Mouse (Mus musculus) spleen, postnatal 4 days (tissue): ENCODE measurements around the gene Prkd2.
A peak's percentile ranks its signal among the peaks of the same experiment; 100 is the strongest.

Source experiments
- DNase-seq, 2 experiments: peaks; one replicate each; pipeline ENCODE4 v3.0.0; 2022; ENCODE audit warnings: low spot score in 2 of 2

The Prkd2 gene

GRCm38 (mm10) chr7:16893612-16894011 lies 50.9 kb downstream of the Prkd2 start:
- no peak for DNase-seq

- DNase-seq = no peak
Measured at GRCm38 (mm10) chr7:16894279-16894678, 51.6 kb downstream of the Prkd2 start.

GRCm38 (mm10) chr7:16895000-16895399 lies 52.3 kb downstream of the Prkd2 start:
- peak; percentile 69 to 87 for DNase-seq

- DNase-seq = no peak
Measured at GRCm38 (mm10) chr7:16895511-16895910, 52.8 kb downstream of the Prkd2 start.

GRCm38 (mm10) chr7:16900526-16900925 lies 57.8 kb downstream of the Prkd2 start:
- DNase-seq = no peak

GRCm38 (mm10) chr7:16903439-16903955 lies 60.8 kb downstream of the Prkd2 start:
- DNase-seq = no peak

- no peak for DNase-seq
Measured at GRCm38 (mm10) chr7:16904120-16904675, 61.5 kb downstream of the Prkd2 start.

GRCm38 (mm10) chr7:16905491-16906021 lies 62.9 kb downstream of the Prkd2 start:
- DNase-seq = no peak

- no peak for DNase-seq
Measured at GRCm38 (mm10) chr7:16906281-16906680, 63.6 kb downstream of the Prkd2 start, which contains the start of gene Ptgir. Gene Ptgir, plus strand, starts transcription at chr7:16906490.

GRCm38 (mm10) chr7:16906889-16907559 lies 64.3 kb downstream of the Prkd2 start:
- DNase-seq = no peak

- no peak for DNase-seq
Measured at GRCm38 (mm10) chr7:16907842-16908241, 65.1 kb downstream of the Prkd2 start.

- no peak for DNase-seq
Measured at GRCm38 (mm10) chr7:16908367-16908766, 65.7 kb downstream of the Prkd2 start.

- no peak for DNase-seq
Measured at GRCm38 (mm10) chr7:16908859-16909258, 66.2 kb downstream of the Prkd2 start.

GRCm38 (mm10) chr7:16909909-16910308 lies 67.2 kb downstream of the Prkd2 start:
- DNase-seq = peak in 1 of 2 experiments; percentile 66

- DNase-seq = no peak
Measured at GRCm38 (mm10) chr7:16911904-16912303, 69.2 kb downstream of the Prkd2 start.

- DNase-seq = no peak
Measured at GRCm38 (mm10) chr7:16912360-16912759, 69.7 kb downstream of the Prkd2 start.

- peak; percentile 69 to 87 for DNase-seq
Measured at GRCm38 (mm10) chr7:16913806-16914452, 71.2 kb downstream of the Prkd2 start.

GRCm38 (mm10) chr7:16914453-16915343 lies 72.0 kb downstream of the Prkd2 start:
- no peak for DNase-seq

- DNase-seq = no peak
Measured at GRCm38 (mm10) chr7:16915461-16916340, 73.0 kb downstream of the Prkd2 start.
